Mouse (Mus musculus): ENCODE data around the gene Tmem231. TPM values are rescaled to one million over a fixed set of nuclear protein-coding genes. Genes with fewer than 3 reads are reported as not detected.

Tmem231 gene
- polyA plus RNA-seq (2014; fragmentation: Illumina TruSeq; extraction: RNeasy Lipid Tissue Mini Kit (QIAGEN cat#74804); ENCODE audit: low read depth, low replicate concordance) = 5.0 TPM

GRCm38 (mm10) chr8:111933348-111934076 is at the start of gene Tmem231:
Tmem231 (minus strand) TSS chr8:111933881.

GRCm38 (mm10) chr8:111940171-111941100 is 6.8 kb upstream of the Tmem231 start, which contains the start of gene Gabarapl2:
Gabarapl2 (plus strand) TSS chr8:111940703.

GRCm38 (mm10) chr8:111909621-111910450 is 23.8 kb downstream of the Tmem231 start, which contains the start of gene Chst5:
Chst5 (minus strand) TSS chr8:111910447.

GRCm38 (mm10) chr8:111876355-111876948 is 57.2 kb downstream of the Tmem231 start, which contains the start of gene Tmem170:
Tmem170 (minus strand) TSS chr8:111876750.

Other genes with a start within 250 kb of the Tmem231 start
- not detected for gene Ctrb1, start 242.9 kb downstream of the Tmem231 start, polyA plus RNA-seq (2014; fragmentation: Illumina TruSeq; extraction: RNeasy Lipid Tissue Mini Kit (QIAGEN cat#74804); ENCODE audit: low read depth, low replicate concordance)
- 1.4 TPM for gene Bcar1, start 190.1 kb downstream of the Tmem231 start, polyA plus RNA-seq (2014; fragmentation: Illumina TruSeq; extraction: RNeasy Lipid Tissue Mini Kit (QIAGEN cat#74804); ENCODE audit: low read depth, low replicate concordance)
- 157 TPM for gene Cfdp1, start 79.6 kb downstream of the Tmem231 start, polyA plus RNA-seq (2014; fragmentation: Illumina TruSeq; extraction: RNeasy Lipid Tissue Mini Kit (QIAGEN cat#74804); ENCODE audit: low read depth, low replicate concordance)
- gene Tmem170, start 57.1 kb downstream of the Tmem231 start, polyA plus RNA-seq (2014; fragmentation: Illumina TruSeq; extraction: RNeasy Lipid Tissue Mini Kit (QIAGEN cat#74804); ENCODE audit: low read depth, low replicate concordance) = 11.6 TPM
- gene Chst5, start 23.4 kb downstream of the Tmem231 start, polyA plus RNA-seq (2014; fragmentation: Illumina TruSeq; extraction: RNeasy Lipid Tissue Mini Kit (QIAGEN cat#74804); ENCODE audit: low read depth, low replicate concordance) = not detected
- 241 TPM for gene Gabarapl2, start 6.8 kb upstream of the Tmem231 start, polyA plus RNA-seq (2014; fragmentation: Illumina TruSeq; extraction: RNeasy Lipid Tissue Mini Kit (QIAGEN cat#74804); ENCODE audit: low read depth, low replicate concordance)
- 1.6 TPM for gene Adat1, start 58.4 kb upstream of the Tmem231 start, polyA plus RNA-seq (2014; fragmentation: Illumina TruSeq; extraction: RNeasy Lipid Tissue Mini Kit (QIAGEN cat#74804); ENCODE audit: low read depth, low replicate concordance)
- gene Kars, start 77.4 kb upstream of the Tmem231 start, polyA plus RNA-seq (2014; fragmentation: Illumina TruSeq; extraction: RNeasy Lipid Tissue Mini Kit (QIAGEN cat#74804); ENCODE audit: low read depth, low replicate concordance) = 37.7 TPM
- 38.5 TPM for gene Terf2ip, start 77.5 kb upstream of the Tmem231 start, polyA plus RNA-seq (2014; fragmentation: Illumina TruSeq; extraction: RNeasy Lipid Tissue Mini Kit (QIAGEN cat#74804); ENCODE audit: low read depth, low replicate concordance)
- gene Gm6793, start 81.2 kb upstream of the Tmem231 start, polyA plus RNA-seq (2014; fragmentation: Illumina TruSeq; extraction: RNeasy Lipid Tissue Mini Kit (QIAGEN cat#74804); ENCODE audit: low read depth, low replicate concordance) = not detected